Mouse (Mus musculus) bone marrow, adult 2 months (tissue): ENCODE data around the gene Psmd13.

Experiments
- CTCF ChIP-seq: fragments of 200-500 bp; IDR thresholded peaks from 2 replicates; pipeline ENCODE4 v1.5.1; 2011; ENCODE audit warnings: low read length, control low read depth; ENCODE audit not compliant: control insufficient read depth, insufficient read depth
- POLR2A ChIP-seq: fragments of 200-500 bp; IDR thresholded peaks from 2 replicates; pipeline ENCODE4 v1.6.1; 2011; ENCODE audit warnings: low read depth, mild to moderate bottlenecking, control low read depth, low read length, borderline replicate concordance; ENCODE audit not compliant: control insufficient read depth

DNA sequence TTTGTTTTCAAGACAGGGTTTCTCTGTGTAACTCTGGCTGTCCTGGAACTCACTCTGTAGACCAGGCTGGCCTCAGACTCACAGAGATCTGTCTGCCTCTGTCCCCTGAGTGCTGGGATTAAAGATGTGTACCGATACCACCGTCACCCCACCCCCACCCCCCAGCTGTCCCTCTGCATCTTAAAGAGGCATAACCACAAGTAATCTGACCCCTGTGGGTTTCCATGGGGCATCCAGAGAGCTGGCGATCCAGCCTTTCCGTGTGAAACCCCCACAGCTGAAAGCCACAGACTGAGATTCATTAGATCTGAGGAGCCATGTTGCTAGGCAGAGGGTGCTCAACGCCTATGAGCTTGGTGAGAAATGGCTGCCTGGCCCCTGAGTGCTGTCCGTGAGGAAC, 21.8 kb upstream of the Psmd13 start:
- no peak for TF ChIP-seq CTCF
- TF ChIP-seq POLR2A = no peak
